Mouse (Mus musculus): ENCODE measurements around the gene Wee1. TPM values are rescaled to one million over a fixed set of nuclear protein-coding genes. Genes with fewer than 3 reads are reported as not detected.

Gene Wee1
- polyA plus RNA-seq, 1 experiment from 2014 or later: 5.4 TPM

- ATAC-seq (ENCODE audit: low FRiP score): no peak
- Histone ChIP-seq H3K4me3 (replicated peaks) (no peak overlapping the region), H3K36me3 (no peaks in the 10 kb centered on the region), H3K9me3 (replicated peaks) (no peaks in the 10 kb centered on the region), H3K27me3 (replicated peaks) (no peaks in the 10 kb centered on the region), H3K4me1 (peaks cover 5% of the 10 kb centered on the region), H3K9ac (replicated peaks) (no peak overlapping the region), H3K27ac (replicated peaks) (no peak overlapping the region), H3K4me2 (no peak overlapping the region)
- 94% methylated on average over 6 of the region's 6 CpGs for WGBS
Measured at GRCm38 (mm10) chr7:110163024-110163423, 41.2 kb downstream of the Wee1 start.

DNA sequence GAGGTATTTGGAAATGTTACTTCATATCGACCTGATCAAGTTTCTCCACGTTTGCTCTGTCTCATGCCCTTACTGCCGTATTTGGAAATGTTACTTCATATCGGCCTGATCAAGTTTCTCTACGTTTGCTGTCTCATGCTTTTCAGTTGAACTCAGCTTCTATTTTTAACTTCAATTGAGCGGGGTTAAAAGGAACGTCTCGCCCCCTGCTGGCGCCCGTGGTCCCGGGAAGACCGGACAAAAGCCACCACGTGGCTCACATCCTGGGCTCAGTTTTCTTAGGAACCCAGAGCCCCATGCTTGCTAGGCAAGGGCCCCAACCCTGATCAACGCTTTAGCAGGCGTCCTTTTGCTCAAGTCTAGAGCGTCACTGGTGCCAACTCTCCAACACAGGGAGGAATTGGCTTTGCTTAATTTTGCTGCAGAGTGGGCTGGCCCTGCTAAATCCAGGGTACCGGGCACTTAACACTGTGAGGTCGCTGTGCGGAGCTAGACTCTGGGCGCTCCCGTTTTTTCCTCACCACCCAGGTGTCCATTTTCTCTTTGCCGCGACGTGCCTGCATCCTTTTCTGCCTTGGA lies 42.3 kb downstream of the Wee1 start:
- peak overlapping the region; percentile 46 for H3K4me3 ChIP-seq (replicated peaks)
- WGBS: under 1% methylated on average over 24 of the region's 24 CpGs
- H3K27ac ChIP-seq (replicated peaks): peak overlapping the region; percentile 87
- peaks cover 5% of the 10 kb centered on the region for H3K4me1 ChIP-seq
- peak overlapping the region; percentile 53 for H3K9ac ChIP-seq (replicated peaks)
- no peaks in the 10 kb centered on the region for H3K27me3 ChIP-seq (replicated peaks)
- no peaks in the 10 kb centered on the region for H3K9me3 ChIP-seq (replicated peaks)
- peak; percentile 87 for ATAC-seq (ENCODE audit: low FRiP score)
- H3K4me2 ChIP-seq: peak overlapping the region; percentile 92
- no peaks in the 10 kb centered on the region for H3K36me3 ChIP-seq

DNA sequence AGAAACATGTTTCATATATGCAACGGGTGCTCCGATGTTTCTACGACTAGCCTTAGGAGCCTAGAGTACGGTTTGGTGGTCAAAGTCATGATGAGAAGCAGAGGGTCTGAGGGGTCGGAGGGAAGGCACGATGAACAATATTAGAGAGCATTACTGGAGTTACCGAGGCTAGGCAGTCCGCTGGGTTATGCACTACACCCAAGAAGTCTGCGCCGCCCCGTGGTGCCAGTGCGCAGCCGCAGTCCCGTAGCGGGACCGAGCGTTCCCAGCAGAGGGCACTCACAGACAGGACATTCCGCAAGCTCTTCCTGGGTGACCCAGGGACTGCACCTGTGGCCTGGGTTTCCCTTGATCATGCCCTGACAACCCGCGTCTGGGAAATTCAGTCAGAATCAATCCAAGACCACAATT lies 42.9 kb downstream of the Wee1 start:
- Histone ChIP-seq H3K27me3 (replicated peaks) (no peaks in the 10 kb centered on the region), H3K9me3 (replicated peaks) (no peaks in the 10 kb centered on the region), H3K4me3 (replicated peaks) (peak overlapping the region; percentile 46), H3K27ac (replicated peaks) (peak overlapping the region; percentile 87), H3K4me2 (peak overlapping the region; percentile 92), H3K9ac (replicated peaks) (peak overlapping the region; percentile 53), H3K4me1 (peaks cover 5% of the 10 kb centered on the region), H3K36me3 (no peaks in the 10 kb centered on the region)
- peak; percentile 97 for ATAC-seq (ENCODE audit: low FRiP score)
- WGBS: under 1% methylated on average over 20 of the region's 20 CpGs

DNA sequence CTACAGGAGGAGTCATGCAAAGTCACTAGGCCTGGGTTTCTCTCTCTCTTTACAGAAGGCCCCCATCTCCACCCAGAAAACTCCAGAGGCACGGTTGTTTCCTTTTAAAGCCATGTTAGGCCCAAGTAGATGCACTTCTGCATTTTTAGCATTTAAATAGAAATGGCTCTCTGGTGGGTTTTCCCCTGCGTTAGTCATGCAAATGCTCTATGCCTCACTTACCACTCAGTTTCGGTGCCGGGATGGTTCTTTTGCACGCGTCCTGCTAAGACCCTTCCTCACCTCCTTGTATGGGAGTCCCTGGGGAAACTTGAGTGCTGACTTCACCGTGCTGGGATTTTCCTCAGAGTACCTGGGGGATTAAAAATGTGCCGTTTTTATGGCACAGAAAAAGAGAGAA lies 44.4 kb downstream of the Wee1 start:
- no peak overlapping the region for H3K27ac ChIP-seq (replicated peaks)
- H3K4me3 ChIP-seq (replicated peaks): no peak overlapping the region
- no peaks in the 10 kb centered on the region for H3K9me3 ChIP-seq (replicated peaks)
- 37% methylated on average over 8 of the region's 8 CpGs for WGBS
- no peak for ATAC-seq (ENCODE audit: low FRiP score)
- H3K36me3 ChIP-seq: no peaks in the 10 kb centered on the region
- H3K4me2 ChIP-seq: no peak overlapping the region
- peaks cover 5% of the 10 kb centered on the region for H3K4me1 ChIP-seq
- no peaks in the 10 kb centered on the region for H3K27me3 ChIP-seq (replicated peaks)
- no peak overlapping the region for H3K9ac ChIP-seq (replicated peaks)

DNA sequence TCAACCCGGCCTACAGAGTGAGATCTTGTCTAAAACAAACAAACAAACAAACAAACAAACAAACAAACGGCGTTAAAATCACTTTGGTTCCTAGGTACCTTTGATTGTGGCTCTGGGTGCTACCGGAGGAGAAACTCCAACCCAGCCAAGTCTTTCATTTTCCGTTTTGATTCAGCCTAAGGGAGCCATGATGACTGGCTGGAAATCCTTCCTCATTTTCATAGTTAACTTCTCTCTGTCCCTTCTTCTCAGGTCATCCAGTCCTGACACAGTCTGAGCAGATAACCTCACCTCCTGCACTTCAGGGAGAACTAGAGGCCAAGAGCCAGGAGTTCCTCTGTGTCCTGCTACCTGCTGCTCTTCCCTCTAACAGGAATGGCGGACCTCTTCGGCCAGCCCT lies 57.4 kb downstream of the Wee1 start:
- no peaks in the 10 kb centered on the region for H3K4me1 ChIP-seq
- no peak overlapping the region for H3K4me2 ChIP-seq
- ATAC-seq (ENCODE audit: low FRiP score): no peak
- H3K4me3 ChIP-seq (replicated peaks): no peak overlapping the region
- WGBS: 94% methylated on average over 7 of the region's 7 CpGs
- no peak overlapping the region for H3K27ac ChIP-seq (replicated peaks)
- no peaks in the 10 kb centered on the region for H3K9me3 ChIP-seq (replicated peaks)
- no peaks in the 10 kb centered on the region for H3K36me3 ChIP-seq
- no peaks in the 10 kb centered on the region for H3K27me3 ChIP-seq (replicated peaks)
- H3K9ac ChIP-seq (replicated peaks): no peak overlapping the region

DNA sequence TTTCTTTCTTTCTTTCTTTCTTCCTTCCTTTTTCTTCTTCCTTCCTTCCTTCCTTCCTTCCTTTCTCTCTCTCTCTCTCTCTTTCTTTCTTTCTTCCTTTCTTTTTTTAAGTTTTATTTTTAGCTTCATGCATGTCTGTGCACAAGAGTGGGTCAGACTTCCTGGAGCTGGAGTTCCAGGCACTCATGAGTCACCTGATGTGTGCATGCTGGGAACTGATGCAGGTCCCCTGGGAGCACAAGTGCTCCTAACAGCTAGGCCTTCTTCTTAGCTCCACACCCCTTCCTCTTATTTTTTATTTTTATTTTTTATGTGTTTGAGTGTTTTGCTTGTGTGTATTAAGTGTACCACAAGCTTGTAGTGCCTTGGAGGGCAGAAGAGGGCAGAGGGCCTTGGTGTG lies 58.8 kb downstream of the Wee1 start:
- Histone ChIP-seq H3K4me3 (replicated peaks) (no peak overlapping the region), H3K9me3 (replicated peaks) (no peaks in the 10 kb centered on the region), H3K4me2 (no peak overlapping the region), H3K27ac (replicated peaks) (no peak overlapping the region), H3K9ac (replicated peaks) (no peak overlapping the region), H3K36me3 (no peaks in the 10 kb centered on the region), H3K27me3 (replicated peaks) (no peaks in the 10 kb centered on the region), H3K4me1 (no peaks in the 10 kb centered on the region)
- no peak for ATAC-seq (ENCODE audit: low FRiP score)

DNA sequence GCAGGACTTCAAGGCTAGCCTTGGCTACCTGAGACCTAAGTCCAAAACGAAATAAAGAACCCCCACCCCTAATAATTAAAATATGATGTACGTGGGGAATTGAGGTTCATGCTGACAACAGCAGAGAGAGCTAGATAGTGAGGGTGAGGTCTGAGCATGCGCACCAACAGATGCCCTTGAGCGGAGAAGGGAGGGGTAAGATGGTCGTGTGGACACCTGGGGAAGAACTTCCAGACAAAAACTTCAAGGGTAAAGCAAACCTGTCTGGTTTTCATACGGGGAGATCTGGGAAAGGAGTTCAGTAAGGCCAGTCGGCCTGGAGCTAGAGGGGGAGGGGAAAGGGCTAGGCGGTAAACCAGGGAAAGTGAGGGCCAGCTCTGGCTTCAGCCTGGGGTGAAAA lies 59.6 kb downstream of the Wee1 start:
- H3K36me3 ChIP-seq: no peaks in the 10 kb centered on the region
- H3K4me3 ChIP-seq (replicated peaks): no peak overlapping the region
- H3K27me3 ChIP-seq (replicated peaks): no peaks in the 10 kb centered on the region
- no peak for ATAC-seq (ENCODE audit: low FRiP score)
- no peak overlapping the region for H3K9ac ChIP-seq (replicated peaks)
- H3K4me2 ChIP-seq: no peak overlapping the region
- H3K27ac ChIP-seq (replicated peaks): no peak overlapping the region
- H3K9me3 ChIP-seq (replicated peaks): no peaks in the 10 kb centered on the region
- no peaks in the 10 kb centered on the region for H3K4me1 ChIP-seq
- WGBS: 68% methylated on average over 8 of the region's 8 CpGs

DNA sequence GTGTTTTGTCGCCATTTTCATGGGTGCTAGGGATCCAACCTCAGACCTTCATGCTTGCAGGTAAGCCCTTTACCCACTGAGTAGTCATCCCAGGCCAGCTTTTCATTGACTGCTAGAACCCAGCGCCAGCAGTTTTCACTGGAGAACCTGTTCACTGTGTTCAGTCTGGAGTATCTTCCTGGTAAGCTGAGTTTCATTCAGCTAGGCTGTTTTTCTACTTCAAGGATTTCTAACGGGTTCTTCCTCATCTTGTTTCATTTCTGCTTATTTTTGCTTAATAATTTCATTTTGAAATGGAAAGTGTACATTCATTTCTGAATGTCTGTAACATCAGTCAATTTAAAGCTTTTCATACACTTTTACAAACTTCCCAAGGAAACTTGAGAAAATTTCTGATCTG lies 62.8 kb downstream of the Wee1 start:
- Histone ChIP-seq H3K9me3 (replicated peaks) (no peaks in the 10 kb centered on the region), H3K4me1 (no peaks in the 10 kb centered on the region), H3K36me3 (no peaks in the 10 kb centered on the region)

GRCm38 (mm10) chr7:110189951-110190350 lies 68.1 kb downstream of the Wee1 start:
- no peak overlapping the region for H3K4me3 ChIP-seq (replicated peaks)
- no peaks in the 10 kb centered on the region for H3K4me1 ChIP-seq
- H3K27ac ChIP-seq (replicated peaks): no peak overlapping the region
- no peak overlapping the region for H3K9ac ChIP-seq (replicated peaks)
- no peak for ATAC-seq (ENCODE audit: low FRiP score)
- H3K36me3 ChIP-seq: no peaks in the 10 kb centered on the region
- no peaks in the 10 kb centered on the region for H3K27me3 ChIP-seq (replicated peaks)
- H3K4me2 ChIP-seq: no peak overlapping the region
- H3K9me3 ChIP-seq (replicated peaks): no peaks in the 10 kb centered on the region
- WGBS: 34% methylated on average over 7 of the region's 7 CpGs

More for the DNA sequence above, 62.8 kb downstream of the Wee1 start:
- H3K9ac ChIP-seq (replicated peaks): no peak overlapping the region
- H3K27me3 ChIP-seq (replicated peaks): no peaks in the 10 kb centered on the region
- WGBS: 85% methylated on average over 3 of the region's 3 CpGs
- no peak overlapping the region for H3K4me2 ChIP-seq
- H3K27ac ChIP-seq (replicated peaks): no peak overlapping the region
- ATAC-seq (ENCODE audit: low FRiP score): no peak
- H3K4me3 ChIP-seq (replicated peaks): no peak overlapping the region

Other genes starting within 250 kb of the Wee1 start
- gene Dennd5a, start 161.6 kb upstream of the Wee1 start, polyA plus RNA-seq (2015; fragmentation: Nextera tagmentation; extraction: Ambion mirVana): 34.4 and 39.2 TPM in 2 replicates
- 62.6 and 65.2 TPM in 2 replicates for gene Tmem41b, start 135.1 kb upstream of the Wee1 start, polyA plus RNA-seq (2015; fragmentation: Nextera tagmentation; extraction: Ambion mirVana)
- 43.6 and 44.8 TPM in 2 replicates for gene Ipo7, start 103.8 kb upstream of the Wee1 start, polyA plus RNA-seq (2015; fragmentation: Nextera tagmentation; extraction: Ambion mirVana)
- 12.6 and 14.4 TPM in 2 replicates for gene Zfp143, start 60.8 kb upstream of the Wee1 start, polyA plus RNA-seq (2015; fragmentation: Nextera tagmentation; extraction: Ambion mirVana)
- gene Swap70, start 99.7 kb downstream of the Wee1 start, polyA plus RNA-seq (2015; fragmentation: Nextera tagmentation; extraction: Ambion mirVana): 11.9 and 17.2 TPM in 2 replicates

Measured in neural tube, embryonic 15.5 days (tissue).